Mouse (Mus musculus) T-helper 2 cell (primary cell): ENCODE results near the gene Aldh5a1.

ENCODE experiments used
- in situ Hi-C: fragments of 300-600 bp; cut with MboI, MseI; formaldehyde crosslinking; loops from one replicate; pipeline ENCODE4 v1.15.1; 2025; ENCODE audit warnings: high pct_unique_total_duplicates

Aldh5a1 gene

GRCm38 (mm10) chr13:24933199-24933598 lies 4.3 kb downstream of the Aldh5a1 start:
- in situ Hi-C loops = no loop called here

- in situ Hi-C loops = no loop called here
These were observed 6.9 kb downstream of the Aldh5a1 start for GRCm38 (mm10) chr13:24930591-24930990.

DNA sequence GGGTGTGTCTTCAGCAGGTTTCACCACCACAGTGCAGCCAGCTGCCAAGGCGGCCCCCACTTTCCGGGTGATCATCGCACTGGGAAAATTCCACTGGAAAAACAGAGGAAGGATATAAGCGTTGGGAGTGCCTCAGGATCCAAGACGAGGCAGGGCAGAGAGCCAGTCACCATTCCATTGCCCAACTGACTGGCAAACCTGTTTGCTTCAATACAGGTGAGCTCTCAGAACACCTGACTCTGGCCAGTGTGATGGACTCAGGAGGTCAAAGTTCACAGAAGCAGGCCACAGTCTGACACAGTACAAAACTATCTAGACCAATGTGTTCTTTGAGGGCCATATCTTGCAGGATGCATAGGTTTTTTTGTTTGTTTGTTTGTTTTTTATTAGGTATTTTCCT lies 13.5 kb downstream of the Aldh5a1 start:
- in situ Hi-C loops = loop anchor here (10.0 kb wide), 2 partner anchors 179 to 209 kb away; partner anchors contain the start of gene Armh2

DNA sequence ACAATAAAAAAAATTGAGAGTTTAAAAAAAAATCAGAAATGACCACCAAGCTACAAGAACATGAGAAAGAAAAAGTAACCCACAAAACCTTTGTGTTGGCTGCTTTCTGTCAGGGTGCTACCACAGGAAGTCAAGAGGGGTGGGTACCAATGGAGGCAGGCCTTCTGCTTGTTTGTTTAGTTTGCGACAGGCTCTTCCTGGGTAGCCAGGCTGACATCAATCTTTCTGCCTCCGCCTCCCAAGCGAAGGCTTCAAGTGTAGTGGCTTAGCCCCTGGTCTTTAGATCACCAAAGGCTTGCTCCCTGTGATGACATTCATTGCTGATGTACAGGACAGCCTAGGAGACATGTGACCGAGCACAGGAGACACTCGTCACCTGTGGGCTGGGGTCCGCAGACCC lies 16.2 kb downstream of the Aldh5a1 start:
- in situ Hi-C loops = loop anchor here (10.0 kb wide), 2 partner anchors 176 to 206 kb away; partner anchors contain the start of gene Armh2

DNA sequence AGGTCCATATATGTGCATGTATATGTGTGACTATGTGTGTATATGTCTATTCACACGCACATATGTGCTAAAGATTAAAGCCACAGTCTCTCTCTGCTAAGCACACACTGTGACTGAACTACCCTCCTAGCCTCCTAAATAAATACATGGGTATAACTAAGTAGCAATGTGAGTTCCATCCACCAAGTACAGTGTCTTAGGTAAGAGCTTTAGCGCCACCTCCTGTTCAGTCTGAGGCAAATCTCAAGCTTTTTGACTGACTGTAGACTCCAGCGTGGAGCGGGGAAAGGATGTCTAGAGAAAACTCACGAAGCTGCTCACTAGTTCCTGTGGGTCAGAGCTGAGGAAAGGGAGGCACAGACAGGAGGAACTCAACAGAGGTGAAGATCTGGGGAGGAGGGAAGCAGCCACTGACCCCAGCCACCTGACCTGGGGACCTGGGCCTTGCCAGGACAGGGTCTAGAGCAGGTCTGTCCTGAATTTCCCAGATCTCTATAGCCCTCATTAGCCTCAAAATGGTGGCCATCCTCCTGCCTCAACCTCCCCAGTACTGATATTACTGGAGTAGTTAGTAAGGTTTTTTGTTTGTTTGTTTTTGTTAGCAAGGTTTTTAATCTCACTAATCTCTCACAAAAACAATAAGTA lies 17.0 kb downstream of the Aldh5a1 start:
- in situ Hi-C loops = loop anchor here (10.0 kb wide), 2 partner anchors 176 to 206 kb away; partner anchors contain the start of gene Armh2

DNA sequence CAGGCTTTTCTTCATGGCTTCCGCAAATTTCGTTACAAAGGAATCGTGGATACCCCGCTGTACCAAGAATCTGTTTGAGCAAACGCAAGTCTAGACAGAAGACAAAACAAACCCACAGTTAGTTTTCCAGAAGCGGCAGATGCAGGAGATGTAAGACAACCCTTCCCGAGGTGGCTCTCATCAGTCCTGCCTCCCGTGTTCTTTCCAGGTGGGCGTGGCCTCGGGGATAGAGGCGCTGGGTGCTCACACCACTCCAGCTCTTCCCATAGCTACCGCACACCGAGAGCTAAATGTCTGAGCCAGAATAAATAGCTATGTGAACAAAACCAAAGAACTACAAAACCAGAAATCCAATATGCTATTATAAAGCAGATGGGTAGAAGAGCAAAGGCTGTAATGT lies 21.6 kb downstream of the Aldh5a1 start:
- in situ Hi-C loops = no loop called here

DNA sequence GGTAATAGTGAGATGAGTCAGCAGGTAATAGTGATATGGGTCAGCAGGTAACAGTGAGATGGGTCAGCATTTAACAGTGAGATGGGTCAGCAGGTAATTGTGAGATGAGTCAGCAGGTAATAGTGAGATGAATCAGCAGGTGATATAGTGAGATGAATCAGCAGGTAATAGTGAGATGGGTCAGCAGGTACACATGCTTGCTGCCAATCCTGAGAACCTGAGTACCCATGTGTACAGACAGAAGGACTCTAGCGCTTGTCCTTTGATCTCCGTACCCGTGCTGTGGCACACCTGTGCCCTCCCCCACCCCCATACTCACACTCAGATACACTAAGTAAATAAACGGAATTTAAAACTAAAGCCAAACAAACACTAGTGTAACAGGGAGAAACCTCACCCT lies 22.5 kb downstream of the Aldh5a1 start:
- in situ Hi-C loops = no loop called here

DNA sequence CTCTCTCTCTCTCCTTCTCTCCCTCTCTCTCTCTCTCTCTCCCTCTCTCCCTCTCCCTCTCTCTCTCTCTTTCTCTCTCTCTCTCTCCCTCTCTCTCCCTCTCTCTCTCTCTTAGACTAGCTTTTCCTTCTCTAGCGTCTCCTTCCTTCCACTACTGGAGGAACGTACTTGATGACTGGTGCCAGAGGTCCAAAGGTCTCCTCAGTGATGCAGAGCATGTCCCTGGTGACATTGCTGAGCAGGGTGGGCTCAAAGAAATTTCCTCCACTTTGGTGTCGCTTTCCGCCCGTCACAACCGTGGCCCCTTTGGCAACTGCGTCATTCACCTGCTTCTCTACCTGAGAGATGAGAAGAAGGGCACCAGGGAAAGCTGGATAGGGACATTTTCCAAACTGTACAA lies 23.9 kb downstream of the Aldh5a1 start:
- in situ Hi-C loops = no loop called here

GRCm38 (mm10) chr13:24909112-24909511 lies 28.3 kb downstream of the Aldh5a1 start:
- in situ Hi-C loops = no loop called here

DNA sequence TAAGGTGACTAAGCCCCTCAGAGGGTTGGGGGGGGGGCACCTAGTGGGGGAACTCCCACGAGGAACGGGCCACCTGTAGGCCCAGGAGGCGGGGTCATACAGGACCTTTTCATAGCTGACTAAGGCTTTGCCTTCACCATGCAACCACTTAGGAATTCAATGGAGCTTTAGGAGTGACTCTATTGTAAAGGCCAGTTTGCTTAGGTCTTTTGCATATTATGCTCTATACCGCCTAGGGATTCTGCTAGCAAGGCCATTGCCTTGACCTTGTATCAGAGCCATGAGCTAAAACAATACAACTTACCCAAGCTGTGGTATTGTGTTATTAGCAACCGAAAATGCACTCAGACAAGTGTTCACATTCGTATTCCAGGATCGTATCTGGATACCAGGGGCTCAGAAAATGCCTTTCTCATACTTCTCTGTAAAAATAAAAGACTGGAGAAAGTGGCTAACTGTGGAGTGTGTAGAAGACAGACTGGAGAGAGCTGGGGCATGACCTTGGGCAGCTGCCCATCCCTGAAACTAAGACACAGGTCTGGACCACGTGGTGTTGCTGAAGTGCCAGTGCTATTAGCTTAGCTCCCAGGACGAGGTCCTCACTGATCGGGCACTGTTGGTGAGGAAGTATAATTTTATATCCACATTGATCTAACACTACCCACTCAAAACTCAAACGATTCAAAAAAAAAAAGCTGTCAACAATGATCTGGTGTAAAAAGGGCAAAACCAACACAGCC lies 30.5 kb downstream of the Aldh5a1 start:
- in situ Hi-C loops = no loop called here

- in situ Hi-C loops = no loop called here
These were observed 32.0 kb downstream of the Aldh5a1 start for GRCm38 (mm10) chr13:24905422-24905821.

DNA sequence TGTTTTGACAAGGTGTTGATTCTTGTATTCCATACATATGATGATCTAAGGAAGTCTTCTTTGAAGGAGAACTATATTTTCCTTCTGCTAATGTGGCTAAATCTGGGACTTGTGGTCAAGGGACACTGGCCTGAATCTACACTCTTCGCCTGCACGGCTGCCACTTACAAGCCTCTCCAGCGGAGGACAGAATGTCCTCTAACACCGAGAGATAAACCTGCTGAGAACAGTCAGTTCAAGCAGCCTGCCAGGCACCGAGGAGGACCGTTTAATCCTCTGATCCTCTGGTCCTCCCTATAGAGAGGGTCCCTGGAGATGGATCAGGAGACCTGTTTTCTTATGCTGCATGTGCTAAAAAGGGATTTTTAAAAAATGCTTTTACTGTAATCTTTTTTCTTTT lies 34.0 kb downstream of the Aldh5a1 start:
- in situ Hi-C loops = no loop called here

- in situ Hi-C loops = no loop called here
These were observed 35.5 kb downstream of the Aldh5a1 start for GRCm38 (mm10) chr13:24901916-24902315.

GRCm38 (mm10) chr13:24893880-24894279 lies 43.6 kb downstream of the Aldh5a1 start:
- in situ Hi-C loops = no loop called here

- in situ Hi-C loops = no loop called here
These were observed 44.9 kb downstream of the Aldh5a1 start for GRCm38 (mm10) chr13:24892516-24892915.

- in situ Hi-C loops = no loop called here
These were observed 47.9 kb downstream of the Aldh5a1 start for GRCm38 (mm10) chr13:24889554-24889953.

DNA sequence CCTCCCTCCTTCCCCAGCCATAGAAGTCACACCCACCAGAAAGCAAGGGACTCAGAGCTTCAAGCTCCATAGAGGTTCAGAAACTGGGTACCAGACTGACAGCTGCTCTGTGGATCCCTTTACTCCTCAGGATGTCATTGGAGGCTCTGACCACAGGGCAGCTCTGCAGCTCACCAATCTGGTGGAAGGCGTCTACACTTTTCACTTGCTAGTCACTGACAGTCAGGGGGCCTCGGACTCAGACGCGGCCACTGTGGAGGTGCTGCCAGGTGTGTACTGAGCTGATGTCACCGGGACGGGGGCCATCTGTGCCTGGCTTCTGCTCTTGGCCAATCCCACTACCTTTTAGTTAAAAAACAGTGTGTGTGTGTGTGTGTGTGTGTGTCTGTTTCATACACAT lies 55.0 kb downstream of the Aldh5a1 start:
- in situ Hi-C loops = no loop called here

DNA sequence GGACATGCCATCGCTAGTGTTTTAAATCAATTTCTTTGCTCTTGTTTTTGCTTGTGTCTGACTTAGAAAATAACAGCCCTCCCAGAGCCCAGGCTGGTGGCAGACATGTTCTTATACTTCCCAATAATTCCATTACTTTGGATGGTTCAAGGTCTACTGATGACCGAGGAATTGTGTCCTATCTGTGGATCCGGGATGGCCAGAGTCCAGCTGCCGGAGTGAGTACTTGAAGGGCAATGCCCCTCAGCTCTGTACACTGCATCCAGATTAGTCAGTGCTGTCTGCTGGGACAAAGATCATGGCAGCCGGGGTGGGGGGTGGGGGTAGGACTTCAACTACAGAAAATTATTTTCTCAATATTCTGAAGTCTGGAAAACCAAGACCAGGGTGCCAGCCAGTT lies 56.8 kb downstream of the Aldh5a1 start:
- in situ Hi-C loops = no loop called here

DNA sequence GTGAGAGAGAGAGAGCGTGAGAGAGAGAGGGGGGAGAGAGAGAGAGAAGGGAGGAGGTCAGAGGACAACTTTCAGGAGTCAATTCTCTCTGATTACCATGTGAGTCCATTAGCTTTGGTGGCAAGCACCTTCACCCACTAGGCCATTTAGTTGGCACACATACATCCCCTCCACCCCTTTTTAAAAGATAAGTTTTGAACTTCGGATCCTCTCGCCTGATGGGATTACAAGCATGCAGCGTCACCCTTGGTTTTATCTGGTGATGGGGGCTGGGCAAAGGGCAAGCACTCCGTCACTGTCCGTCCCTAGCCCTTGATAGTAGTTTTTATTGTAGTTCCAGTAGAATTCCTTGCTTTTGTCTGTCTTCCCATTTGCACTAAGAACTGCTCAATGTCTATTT lies 57.3 kb downstream of the Aldh5a1 start:
- in situ Hi-C loops = no loop called here

- in situ Hi-C loops = no loop called here
These were observed 58.0 kb downstream of the Aldh5a1 start for GRCm38 (mm10) chr13:24879359-24880040.

DNA sequence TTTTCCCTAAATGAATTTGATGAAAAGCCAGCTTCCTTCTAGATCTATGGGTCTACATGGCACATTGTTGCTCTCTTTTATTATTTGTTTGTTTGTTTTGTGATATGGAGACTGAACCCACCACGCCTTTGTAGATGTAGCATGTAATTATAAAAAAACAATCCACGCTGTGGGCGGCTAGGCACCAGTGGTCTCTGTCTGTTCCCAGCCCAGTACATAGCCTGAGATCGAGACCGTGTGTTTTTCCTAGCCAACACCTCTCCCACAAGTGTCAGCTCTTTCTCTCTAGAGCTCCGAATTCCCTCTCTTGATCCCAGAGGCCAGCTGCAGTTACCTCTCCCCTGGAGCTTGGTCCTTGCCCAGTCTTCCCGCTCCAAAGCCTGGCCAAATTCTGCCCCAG lies 69.2 kb downstream of the Aldh5a1 start:
- in situ Hi-C loops = no loop called here

- in situ Hi-C loops = no loop called here
These were observed 69.7 kb downstream of the Aldh5a1 start for GRCm38 (mm10) chr13:24867789-24868188.
